Mouse (Mus musculus): ENCODE measurements around the gene Kin.

Kin gene

DNA sequence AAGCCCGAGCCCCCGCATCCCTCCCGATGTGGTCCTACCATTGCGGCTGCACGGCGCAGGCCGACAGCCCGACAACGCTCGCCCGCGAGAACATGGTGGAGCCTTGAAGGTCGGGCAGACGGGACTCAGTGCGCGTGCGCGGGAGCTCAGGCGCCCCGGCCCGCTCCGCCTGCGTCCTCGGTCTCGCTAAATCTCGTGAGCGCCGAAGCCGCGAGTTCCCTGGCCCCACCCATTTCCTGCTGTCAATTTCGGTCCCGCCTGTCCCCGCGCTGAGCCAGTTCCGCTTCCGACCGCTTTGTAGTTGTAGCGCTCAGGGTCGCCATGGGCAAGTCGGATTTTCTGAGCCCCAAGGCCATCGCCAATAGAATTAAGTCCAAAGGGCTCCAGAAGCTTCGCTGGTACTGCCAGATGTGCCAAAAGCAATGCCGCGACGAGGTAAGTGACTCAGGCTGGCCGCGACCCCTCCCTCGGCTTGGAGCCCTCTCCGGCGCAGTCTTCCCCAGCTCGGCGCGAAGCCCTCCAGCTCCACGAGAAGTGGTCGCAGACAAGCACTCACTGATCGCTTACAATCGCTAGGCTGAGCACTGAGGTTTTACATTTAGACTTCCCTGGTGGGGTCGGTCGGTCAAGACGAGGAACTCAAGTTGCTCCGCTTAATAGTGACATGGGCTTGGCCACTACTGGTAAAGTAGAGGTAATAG lies at the start of gene Kin, which contains the start of gene Atp5c1:
Kin (plus strand) TSS at position 284 of the 701 bp plus-strand sequence.
Atp5c1 (minus strand) TSS at position 201 of the 701 bp plus-strand sequence.
- peak; percentile 96 for DNase-seq

GRCm38 (mm10) chr2:10033684-10034083 lies 46.7 kb upstream of the Kin start:
- no peak for DNase-seq

DNA sequence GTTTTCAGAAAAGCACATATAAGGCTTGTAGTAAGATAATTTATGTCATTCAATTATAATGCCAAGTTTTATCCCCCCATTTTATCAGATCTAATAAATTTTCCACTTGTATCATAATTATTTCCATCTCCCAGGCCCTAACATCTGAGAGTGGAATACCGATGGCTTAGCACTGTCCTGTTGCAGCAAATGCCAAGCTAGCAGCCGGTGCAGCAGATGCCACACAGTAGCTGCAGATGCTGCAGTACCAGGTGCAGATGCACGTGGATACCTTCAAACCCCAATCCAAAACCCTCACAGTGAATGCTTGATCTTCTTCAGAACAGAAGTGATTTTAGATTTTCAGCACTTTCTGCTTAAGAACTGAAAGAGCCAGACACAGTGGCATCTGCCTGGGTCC lies 45.4 kb upstream of the Kin start:
- DNase-seq, result no peak

- peak; percentile 48 for DNase-seq
These were observed 32.5 kb upstream of the Kin start for GRCm38 (mm10) chr2:10047758-10048436.

GRCm38 (mm10) chr2:10048461-10048860 lies 31.9 kb upstream of the Kin start, which contains the start of gene Taf3:
Gene Taf3 (minus strand): TSS chr2:10048596.
- peak; percentile 94 for DNase-seq

- no peak for DNase-seq
These were observed 30.9 kb upstream of the Kin start for GRCm38 (mm10) chr2:10049456-10049855.

DNA sequence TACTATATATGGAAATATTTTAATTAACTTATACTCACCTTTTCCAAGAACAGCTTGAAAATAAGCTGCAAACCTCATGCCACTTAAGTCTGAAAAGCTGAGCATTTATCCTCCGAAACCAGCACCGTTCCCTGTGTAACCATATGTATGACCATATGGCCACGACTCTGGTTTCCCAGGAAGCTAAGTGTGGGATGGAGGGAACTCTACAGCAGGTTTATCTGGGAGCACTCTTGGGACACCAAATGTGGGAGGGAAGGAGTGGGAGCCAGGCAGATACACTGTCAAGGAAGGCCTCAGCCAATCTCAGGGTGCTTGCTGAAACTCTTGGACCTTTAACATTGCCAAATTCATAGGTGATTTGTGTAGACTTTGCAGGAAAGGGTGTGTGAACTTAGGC lies 29.5 kb upstream of the Kin start:
- no peak for DNase-seq

- DNase-seq, result no peak
These were observed 28.4 kb upstream of the Kin start for GRCm38 (mm10) chr2:10051996-10052395.

- DNase-seq, result no peak
These were observed 21.6 kb upstream of the Kin start for GRCm38 (mm10) chr2:10058836-10059235.

DNA sequence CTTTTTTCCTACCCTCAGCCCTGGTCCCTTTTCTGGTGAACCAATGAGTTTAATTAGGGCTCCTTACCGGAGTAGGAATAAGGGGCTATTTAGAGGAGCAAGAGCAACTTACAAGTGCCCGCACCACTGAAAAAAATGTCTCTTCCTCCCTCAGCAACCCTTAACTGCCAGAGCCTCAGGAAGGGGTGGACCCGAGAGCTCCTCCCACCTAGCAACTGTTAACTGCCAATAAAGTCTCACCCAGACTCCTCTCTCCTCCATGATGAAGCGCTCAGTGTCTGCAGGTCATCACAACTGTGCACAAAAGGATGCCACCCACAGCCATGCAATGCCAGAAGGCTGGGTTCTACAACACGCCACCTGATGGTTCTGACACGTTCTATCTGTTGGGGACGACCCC lies 8.6 kb upstream of the Kin start:
- no peak for DNase-seq

GRCm38 (mm10) chr2:10074470-10074869 lies 5.9 kb upstream of the Kin start:
- DNase-seq, result no peak

GRCm38 (mm10) chr2:10076675-10077074 lies 3.7 kb upstream of the Kin start:
- DNase-seq, result no peak

DNA sequence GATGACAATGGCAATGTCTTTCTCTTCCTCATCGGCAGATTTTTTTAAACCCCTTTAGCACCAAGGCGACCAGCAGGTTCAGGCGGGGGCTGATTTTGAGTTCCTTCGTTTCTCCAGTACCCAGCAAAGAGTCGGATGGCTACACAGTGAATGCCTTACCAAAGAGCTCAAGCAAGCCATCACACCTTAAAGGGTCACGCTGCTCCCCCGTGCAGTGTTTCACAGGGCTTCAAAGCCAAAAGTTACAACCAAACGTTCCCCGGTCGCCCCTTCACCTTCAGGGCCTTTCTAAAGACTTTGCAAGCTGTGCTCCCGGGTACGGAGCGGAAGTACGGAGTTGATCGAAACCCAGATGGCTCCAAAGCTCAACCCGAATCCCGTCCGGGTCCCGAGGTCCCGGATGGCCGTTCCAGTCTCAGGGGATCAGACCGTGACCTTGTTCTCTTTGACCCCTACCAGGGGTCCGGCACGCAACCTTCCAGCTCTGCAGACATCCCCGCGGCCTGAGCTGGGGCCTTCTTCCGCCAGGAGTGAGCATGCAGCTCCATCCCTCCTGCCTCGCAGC lies 566 bp upstream of the Kin start:
- no peak for DNase-seq

- no peak for DNase-seq
These were observed 1.2 kb downstream of the Kin start for GRCm38 (mm10) chr2:10081453-10082080.

GRCm38 (mm10) chr2:10082737-10083136 lies 2.3 kb downstream of the Kin start:
- no peak for DNase-seq

DNA sequence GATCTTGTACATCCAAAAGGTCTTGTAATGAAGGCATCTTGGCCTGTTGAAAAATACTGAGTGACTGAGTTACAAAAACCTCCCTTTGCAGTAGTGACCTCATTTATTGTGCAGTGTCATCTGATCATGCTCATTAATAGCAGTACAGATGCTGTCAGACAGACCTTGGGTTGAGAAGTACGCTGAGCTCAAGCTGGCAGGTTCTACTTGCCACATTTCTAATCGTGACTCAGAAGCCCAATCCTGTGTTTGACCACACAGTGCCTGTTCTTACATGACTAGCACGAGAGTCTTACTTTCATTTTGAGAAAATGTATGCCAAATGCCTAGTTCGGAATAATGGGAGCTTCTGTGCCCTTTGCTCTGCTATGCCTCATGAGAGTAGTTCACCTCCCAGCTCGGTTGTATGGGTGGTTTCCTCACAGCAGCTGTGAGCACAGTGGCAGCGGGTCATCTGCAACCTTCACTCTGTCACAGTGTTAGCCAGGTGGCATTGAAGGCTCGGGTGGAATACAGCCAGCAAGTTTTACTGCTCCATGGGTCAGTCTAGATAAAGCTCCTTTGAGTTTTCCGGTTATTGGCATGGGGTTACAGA lies 7.0 kb downstream of the Kin start:
- DNase-seq, result no peak

DNA sequence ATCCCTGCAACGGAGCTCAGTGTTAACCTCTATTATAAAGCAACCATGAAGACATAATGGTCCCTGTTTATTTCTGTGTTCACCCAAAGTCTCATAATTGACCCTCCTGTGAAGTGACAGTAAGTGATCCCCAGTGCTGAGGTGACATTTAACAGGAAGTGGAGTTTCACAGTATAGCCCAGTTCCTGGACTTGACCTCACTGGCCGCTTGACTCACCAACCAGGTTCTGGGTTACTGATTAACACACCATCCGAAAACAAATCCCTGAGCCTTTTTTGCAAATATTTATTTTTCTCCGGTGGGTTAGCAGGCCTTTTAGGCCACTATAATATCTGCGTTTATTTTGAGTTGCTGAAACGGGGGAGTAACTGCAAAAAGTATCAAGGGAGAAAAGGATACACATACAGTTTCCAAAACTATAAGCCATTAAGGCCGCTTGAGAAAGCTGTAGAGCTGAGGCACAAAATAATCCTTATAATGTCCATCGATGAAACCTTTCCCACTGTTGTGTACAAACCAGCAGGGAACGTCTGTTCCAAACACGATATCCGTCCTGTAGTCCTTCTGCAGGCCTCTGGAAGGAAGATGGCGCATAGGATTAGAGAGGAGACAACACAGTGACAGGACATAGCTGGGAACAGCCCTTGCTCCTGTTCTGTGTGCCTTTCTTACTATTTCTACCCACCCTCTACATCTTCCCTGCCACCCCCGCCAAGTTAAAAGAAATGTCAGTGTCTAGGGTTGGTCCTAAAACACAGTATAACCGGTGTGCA lies 14.1 kb downstream of the Kin start:
- no peak for DNase-seq

GRCm38 (mm10) chr2:10098598-10099215 lies 18.3 kb downstream of the Kin start:
- DNase-seq, result peak; percentile 66

- no peak for DNase-seq
These were observed 20.1 kb downstream of the Kin start for GRCm38 (mm10) chr2:10100471-10100870.

- DNase-seq, result peak; percentile 59
These were observed 20.8 kb downstream of the Kin start for GRCm38 (mm10) chr2:10101180-10101579.

GRCm38 (mm10) chr2:10108535-10109189 lies 28.3 kb downstream of the Kin start:
- no peak for DNase-seq
